Mouse (Mus musculus) heart, postnatal 0 days (tissue): Measurements from ENCODE around the gene Dpp6.

Experiments used
- CTCF ChIP-seq: IDR thresholded peaks from 2 replicates; pipeline ENCODE4 v1.5.1; 2016; ENCODE audit warnings: antibody characterized with exemption, control low read depth, low read depth
- EP300 ChIP-seq: IDR thresholded peaks from 2 replicates; pipeline ENCODE4 v1.6.1; 2016; ENCODE audit warnings: antibody characterized with exemption, low read depth

DNA sequence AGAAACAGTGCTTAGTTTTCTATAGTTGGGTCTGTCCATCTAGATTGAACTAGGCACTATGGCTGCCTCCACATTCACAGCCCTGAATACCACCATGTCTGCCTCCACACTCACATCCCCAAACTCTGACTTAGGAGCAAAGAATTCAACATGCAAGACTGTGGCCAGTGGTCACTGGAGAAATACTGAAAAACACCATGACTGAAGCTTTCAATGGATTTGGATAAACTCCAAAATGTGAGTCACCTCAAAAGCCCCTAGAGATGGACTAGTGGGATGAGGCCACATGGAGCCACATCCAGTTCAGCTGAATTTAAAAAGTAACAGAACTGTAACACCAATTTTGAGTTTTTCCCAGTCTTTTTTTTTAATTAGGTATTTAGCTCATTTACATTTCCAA lies 616.6 kb downstream of the Dpp6 start:
- TF ChIP-seq CTCF, result no peak
- TF ChIP-seq EP300, result no peak
